Mouse (Mus musculus) liver, embryonic 14.5 days (tissue): ENCODE data around the gene Clic6. TPM values are rescaled to one million over a fixed set of nuclear protein-coding genes. Genes with fewer than 3 reads are reported as not detected.

ENCODE experiments used
- ATAC-seq: fragments of 200-750 bp; cut with Nextera tagmentation; 2 replicates; pipeline ENCODE4 v1.8.0; 2017; ENCODE audit warnings: moderate number of reproducible peaks, mild to moderate bottlenecking, moderate library complexity; ENCODE audit not compliant: insufficient read depth
- DNase-seq, 3 experiments: peaks; one replicate each; pipeline ENCODE4 v3.0.0-alpha.2; 2012 to 2013; ENCODE audit warnings: low read depth in 3 of 3, low spot score in 3 of 3
- H3K27ac ChIP-seq: fragments of 300-500 bp; sonication (generic); 2 replicates; pipeline ENCODE4 v1.5.1; 2014; ENCODE audit warnings: moderate library complexity, mild to moderate bottlenecking, control low read depth, inconsistent platforms
- H3K27me3 ChIP-seq: fragments of 300-500 bp; sonication (generic); 2 replicates; pipeline ENCODE4 v1.6.1; 2014; ENCODE audit warnings: mild to moderate bottlenecking, low read length, moderate library complexity; ENCODE audit not compliant: control insufficient read depth, insufficient read depth
- H3K36me3 ChIP-seq: fragments of 300-500 bp; sonication (generic); replicated peaks from 2 replicates; pipeline ENCODE4 v1.6.1; 2014; ENCODE audit warnings: low read depth; ENCODE audit not compliant: control insufficient read depth, insufficient read depth
- H3K4me1 ChIP-seq, 2 experiments: fragments of 200-500 bp in 1 of 2; fragments of 300-500 bp in 1 of 2; sonication (generic) in 1 of 2; replicated peaks; 2 replicates each; pipeline ENCODE4 v1.6.1; 2012 to 2014; ENCODE audit warnings: antibody characterized with exemption in 1 of 2, inconsistent platforms in 1 of 2, low read length in 1 of 2; ENCODE audit not compliant: control insufficient read depth in 2 of 2, insufficient read depth in 2 of 2
- H3K4me2 ChIP-seq: fragments of 300-500 bp; sonication (generic); 2 replicates; pipeline ENCODE4 v1.6.1; 2014; ENCODE audit warnings: low read depth, mild to moderate bottlenecking, control low read depth, moderate library complexity
- H3K4me3 ChIP-seq, 2 experiments: fragments of 200-500 bp in 1 of 2; fragments of 300-500 bp in 1 of 2; sonication (generic) in 1 of 2; 2 replicates each; pipeline ENCODE4 v1.5.1; 2012 to 2014; ENCODE audit warnings: low read depth in 2 of 2, low read length in 2 of 2, mild to moderate bottlenecking in 2 of 2, control low read depth in 1 of 2, inconsistent platforms in 1 of 2, moderate library complexity in 1 of 2; ENCODE audit not compliant: insufficient read depth in 1 of 2
- H3K9ac ChIP-seq: fragments of 300-500 bp; sonication (generic); replicated peaks from 2 replicates; pipeline ENCODE4 v1.6.1; 2014; ENCODE audit warnings: mild to moderate bottlenecking, control low read depth, moderate library complexity
- H3K9me3 ChIP-seq: fragments of 300-500 bp; sonication (generic); 2 replicates; pipeline ENCODE4 v1.6.1; 2016; ENCODE audit warnings: low read length, mixed read lengths; ENCODE audit not compliant: control insufficient read depth
- CTCF ChIP-seq: IDR thresholded peaks from 2 replicates; pipeline ENCODE4 v1.5.1; 2016; ENCODE audit warnings: antibody characterized with exemption, low read depth, control low read depth
- EP300 ChIP-seq: IDR thresholded peaks from 2 replicates; pipeline ENCODE4 v1.6.1; 2016; ENCODE audit warnings: antibody characterized with exemption, low read depth
- WGBS: fragments of 180-500 bp; shearing (Covaris S2); extraction: QIAGEN DNeasy Blood & Tissue Kit; methylation state at CpG from one replicate; pipeline ENCODE4 v1.1.7; 2014; ENCODE audit not compliant: insufficient replicate concordance; 5-methylcytosine and 5-hydroxymethylcytosine counted together
- polyA plus RNA-seq, 2 experiments: library from polyadenylated mRNA; depleted of rRNA in 1 of 2; stranded (reverse) in 1 of 2; unstranded in 1 of 2; fragments of >200 nt; fragmentation: Nextera tagmentation in 1 of 2; extraction: Ambion mirVana in 1 of 2; gene quantifications; 2 replicates each; pipeline versions ENCODE4 v1.2.1 to v1.2.3; 2012 to 2014

Clic6 gene
- polyA plus RNA-seq, 2 experiments: 0.11 to 0.28 TPM

GRCm38 (mm10) chr16:92451516-92452072 lies 33.9 kb upstream of the Clic6 start:
- H3K27ac ChIP-seq: no peak overlapping the region
- no peak overlapping the region for H3K4me3 ChIP-seq
- H3K4me2 ChIP-seq: no peak overlapping the region
- no peak for TF ChIP-seq EP300
- no peak for TF ChIP-seq CTCF
- H3K4me1 ChIP-seq: no peaks in the 10 kb centered on the region; a peak in 1 of 4 replicates
- H3K9me3 ChIP-seq: no peaks in the 10 kb centered on the region
- DNase-seq (no peak), ATAC-seq (no peak)
- 80% methylated on average over 17 of the region's 17 CpGs for WGBS
- no peaks in the 10 kb centered on the region for H3K27me3 ChIP-seq
- H3K9ac ChIP-seq: no peak overlapping the region
- H3K36me3 ChIP-seq: no peaks in the 10 kb centered on the region

- Histone ChIP-seq H3K27me3 (no peaks in the 10 kb centered on the region), H3K4me3 (no peak overlapping the region), H3K36me3 (no peaks in the 10 kb centered on the region), H3K9ac (no peak overlapping the region), H3K9me3 (no peaks in the 10 kb centered on the region), H3K4me1 (peaks cover 5 to 7% of the 10 kb centered on the region in 2 experiments; a peak in 2 of 4 replicates), H3K27ac (no peak overlapping the region), H3K4me2 (no peak overlapping the region)
- peak; percentile 52 for TF ChIP-seq CTCF
- no peak for TF ChIP-seq EP300
- 55% methylated on average over 8 of the region's 8 CpGs for WGBS
- ATAC-seq (no peak), DNase-seq (no peak)
Observed at GRCm38 (mm10) chr16:92452609-92453008, 32.9 kb upstream of the Clic6 start.

- TF ChIP-seq EP300 (no peak), CTCF (no peak)
- no peak overlapping the region for H3K27ac ChIP-seq
- H3K9ac ChIP-seq: no peak overlapping the region
- WGBS: 80% methylated on average over 7 of the region's 7 CpGs
- no peaks in the 10 kb centered on the region for H3K9me3 ChIP-seq
- peaks cover 5 to 7% of the 10 kb centered on the region in 2 experiments; a peak in 2 of 4 replicates for H3K4me1 ChIP-seq
- H3K4me3 ChIP-seq: no peak overlapping the region
- no peaks in the 10 kb centered on the region for H3K27me3 ChIP-seq
- ATAC-seq (no peak), DNase-seq (no peak)
- no peaks in the 10 kb centered on the region for H3K36me3 ChIP-seq
- no peak overlapping the region for H3K4me2 ChIP-seq
Observed at GRCm38 (mm10) chr16:92454002-92454401, 31.5 kb upstream of the Clic6 start.

- WGBS: 83% methylated on average over 18 of the region's 18 CpGs
- no peak overlapping the region for H3K4me2 ChIP-seq
- TF ChIP-seq EP300 (no peak), CTCF (no peak)
- no peaks in the 10 kb centered on the region for H3K9me3 ChIP-seq
- H3K27ac ChIP-seq: no peak overlapping the region
- no peak overlapping the region for H3K9ac ChIP-seq
- ATAC-seq (no peak), DNase-seq (no peak)
- peaks cover 5 to 7% of the 10 kb centered on the region in 2 experiments; a peak in 2 of 4 replicates for H3K4me1 ChIP-seq
- no peak overlapping the region for H3K4me3 ChIP-seq
- H3K36me3 ChIP-seq: no peaks in the 10 kb centered on the region
- H3K27me3 ChIP-seq: no peaks in the 10 kb centered on the region
Observed at GRCm38 (mm10) chr16:92454495-92454894, 31.0 kb upstream of the Clic6 start.

- Histone ChIP-seq H3K27ac (no peak overlapping the region), H3K36me3 (no peaks in the 10 kb centered on the region), H3K27me3 (no peaks in the 10 kb centered on the region), H3K9ac (no peak overlapping the region), H3K4me3 (no peak overlapping the region), H3K4me1 (peaks cover 5 to 7% of the 10 kb centered on the region in 2 experiments; a peak in 2 of 4 replicates), H3K9me3 (no peaks in the 10 kb centered on the region), H3K4me2 (no peak overlapping the region)
- DNase-seq (no peak), ATAC-seq (no peak)
- TF ChIP-seq CTCF (peak; percentile 22; the same call in 1 of the 2 replicates), EP300 (no peak)
- WGBS: 75% methylated on average over 8 of the region's 8 CpGs
Observed at GRCm38 (mm10) chr16:92455488-92455887, 30.0 kb upstream of the Clic6 start.
